Mouse (Mus musculus) heart, postnatal 4 days (tissue): ENCODE results near the gene Gm47969. TPM values are rescaled to one million over a fixed set of nuclear protein-coding genes. Genes with fewer than 3 reads are reported as not detected.

Source experiments
- DNase-seq: peaks from one replicate; pipeline ENCODE4 v3.0.0; 2021
- total RNA-seq, 2 experiments: library from RNA; stranded (reverse); gene quantifications; 2 replicates each; pipeline ENCODE4 v1.2.3; 2021

Gene Gm47969
- total RNA-seq, 2 experiments from 2014 or later: not detected

- peak; percentile 34 for DNase-seq
Observed at GRCm38 (mm10) chr1:83076190-83076917, 31.6 kb downstream of the Gm47969 start.

- no peak for DNase-seq
Observed at GRCm38 (mm10) chr1:83077016-83077415, 32.3 kb downstream of the Gm47969 start.

GRCm38 (mm10) chr1:83084790-83085189, 40.1 kb downstream of the Gm47969 start:
- no peak for DNase-seq

- DNase-seq: no peak
Observed at GRCm38 (mm10) chr1:83091268-83091667, 46.5 kb downstream of the Gm47969 start.

Other genes starting within 250 kb of the Gm47969 start
- gene Agfg1, start 205.4 kb upstream of the Gm47969 start, total RNA-seq: 10 to 100 TPM; 48.5 to 50.8 TPM
- gene A030005L19Rik, start 131.6 kb upstream of the Gm47969 start, total RNA-seq: under 1 TPM; 0.36 to 0.56 TPM
- gene A030014E15Rik, start 120.0 kb upstream of the Gm47969 start, total RNA-seq: not detected
- not detected for gene Gm6217, start 113.5 kb upstream of the Gm47969 start, total RNA-seq
- gene A030003K21Rik, start 101.5 kb upstream of the Gm47969 start, total RNA-seq: not detected
- gene Gm7544, start 88.9 kb upstream of the Gm47969 start, total RNA-seq: not detected
- not detected for gene Gm47955, start 84.6 kb upstream of the Gm47969 start, total RNA-seq
- gene Gm47959, start 44.4 kb upstream of the Gm47969 start, total RNA-seq: not detected
- gene Slc19a3, start 6.5 kb upstream of the Gm47969 start, total RNA-seq: 1 to 10 TPM in 1 of 2 experiments, under 1 TPM in 1; 0.83 to 1.5 TPM
- not detected for gene Krtap28-10, start 2.5 kb upstream of the Gm47969 start, total RNA-seq
- gene A030005K14Rik, start 14.4 kb downstream of the Gm47969 start, total RNA-seq: not detected
- gene Krtap28-13, start 16.0 kb downstream of the Gm47969 start, total RNA-seq: not detected
- not detected for gene Ccl20, start 71.8 kb downstream of the Gm47969 start, total RNA-seq
- gene Daw1, start 114.8 kb downstream of the Gm47969 start, total RNA-seq: not detected